Mouse (Mus musculus) heart, postnatal 14 days (tissue): ENCODE measurements at regions not wholly inside any gene's neighbourhood (a gene's known extent, or its start where the extent isn't known, plus 50 kb on each side); places are given as distances from the start of the nearest gene placed in this dataset.

Experiments used
- DNase-seq, 2 experiments: peaks; one replicate each; pipeline ENCODE4 v3.0.0; 2021 to 2022
- intact Hi-C: fragments of 180-260 bp; cut with DNase I; formaldehyde crosslinking; loops from one replicate; pipeline ENCODE4 v1.15.1; 2025

GRCm38 (mm10) chr1:142838663-142839062 lies 801.8 kb upstream of the B3galt2 start:
- no peak for DNase-seq
- intact Hi-C loops: no loop called here

GRCm38 (mm10) chr1:142867024-142867700 lies 773.3 kb upstream of the B3galt2 start:
- intact Hi-C loops: no loop called here
- no peak for DNase-seq

DNA sequence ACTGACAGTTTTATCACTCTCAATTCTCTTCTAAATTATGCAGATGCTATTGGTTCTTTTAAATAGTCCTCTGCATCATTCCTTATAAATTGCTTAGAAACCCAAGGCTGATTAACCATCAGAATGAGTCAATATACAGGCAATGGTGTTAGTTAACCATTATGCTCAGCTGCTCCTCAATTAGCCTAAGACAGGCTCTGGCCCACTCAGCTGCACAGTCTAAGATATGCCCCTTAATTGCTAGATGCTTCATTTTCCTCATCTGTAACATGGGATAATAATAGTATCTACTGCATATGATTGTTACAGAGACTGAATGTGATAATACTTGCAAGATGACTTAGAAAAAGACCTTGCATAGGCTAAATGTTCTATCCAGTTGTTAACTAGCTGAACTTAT lies 748.6 kb upstream of the B3galt2 start:
- intact Hi-C loops: loop anchor here (10.0 kb wide), 1 partner anchor 753 kb away; the partner anchor contains the start of gene B3galt2
- DNase-seq: no peak

GRCm38 (mm10) chr1:142893156-142893555 lies 747.3 kb upstream of the B3galt2 start:
- intact Hi-C loops: loop anchor here (10.0 kb wide), 1 partner anchor 752 kb away; the partner anchor contains the start of gene B3galt2
- no peak for DNase-seq

DNA sequence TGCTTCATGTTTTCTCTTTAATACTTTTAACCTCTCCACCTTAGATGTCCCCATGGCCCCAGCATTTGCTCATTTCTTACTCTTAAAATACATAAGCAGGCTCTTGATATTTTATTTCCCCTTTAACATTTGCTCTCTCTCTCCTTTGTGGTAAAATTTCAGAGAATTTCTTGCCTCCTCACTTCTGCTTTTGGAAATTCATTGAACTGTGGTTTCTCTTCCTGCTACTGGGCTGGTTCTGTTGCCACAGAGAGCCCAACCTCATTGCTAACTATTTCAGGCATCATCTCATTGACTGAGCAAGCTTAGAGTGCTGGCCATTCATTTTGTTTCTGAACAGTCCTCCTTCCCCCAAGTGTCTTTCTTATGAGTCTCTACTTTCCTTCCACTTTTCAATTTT lies 746.3 kb upstream of the B3galt2 start:
- no peak for DNase-seq
- intact Hi-C loops: loop anchor here (10.0 kb wide), 1 partner anchor 751 kb away; the partner anchor contains the start of gene B3galt2

GRCm38 (mm10) chr1:142895081-142895480 lies 745.4 kb upstream of the B3galt2 start:
- intact Hi-C loops: loop anchor here (10.0 kb wide), 1 partner anchor 750 kb away; the partner anchor contains the start of gene B3galt2
- no peak for DNase-seq

DNA sequence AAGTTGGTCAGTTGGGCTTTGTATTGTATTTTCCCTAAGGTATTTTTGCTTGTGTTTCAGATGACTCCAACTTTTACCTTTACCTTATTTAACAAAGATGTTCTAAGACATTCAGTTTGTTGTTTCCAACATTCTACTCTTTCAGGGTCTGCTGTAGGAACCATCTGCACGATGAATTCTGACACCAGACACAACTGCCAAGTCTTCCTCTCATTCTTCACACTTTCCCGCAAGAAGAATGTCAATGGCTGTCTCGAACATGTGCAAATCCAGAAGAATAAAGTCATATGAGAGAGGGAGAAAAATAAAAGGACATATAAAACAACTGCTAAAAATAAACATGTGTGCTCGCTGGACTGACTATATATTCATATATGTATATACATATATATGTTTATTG lies 730.6 kb upstream of the B3galt2 start:
- intact Hi-C loops: no loop called here
- DNase-seq: no peak

- no peak for DNase-seq
- intact Hi-C loops: no loop called here
Measured at GRCm38 (mm10) chr1:142956686-142957085, 683.8 kb upstream of the B3galt2 start.

DNA sequence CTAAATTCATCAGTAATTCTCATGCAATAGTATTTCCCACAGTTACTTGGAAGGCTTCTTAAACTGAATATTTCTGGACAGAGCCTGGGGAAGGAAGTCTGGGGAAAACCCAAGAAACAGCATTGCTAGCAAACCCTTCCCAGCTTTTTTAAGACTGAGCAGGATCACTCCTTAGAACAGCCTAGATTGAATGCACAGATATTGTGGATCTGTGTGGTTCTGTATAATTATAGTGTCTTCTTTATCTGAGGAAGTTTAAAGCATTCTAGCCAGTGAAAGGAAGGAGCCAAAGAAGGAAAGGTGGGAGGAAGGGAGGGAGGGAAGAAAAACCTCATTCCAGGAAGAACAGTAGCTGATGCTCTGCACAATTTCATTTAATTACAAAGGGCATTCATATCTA lies 669.0 kb upstream of the B3galt2 start:
- intact Hi-C loops: no loop called here
- DNase-seq: no peak

DNA sequence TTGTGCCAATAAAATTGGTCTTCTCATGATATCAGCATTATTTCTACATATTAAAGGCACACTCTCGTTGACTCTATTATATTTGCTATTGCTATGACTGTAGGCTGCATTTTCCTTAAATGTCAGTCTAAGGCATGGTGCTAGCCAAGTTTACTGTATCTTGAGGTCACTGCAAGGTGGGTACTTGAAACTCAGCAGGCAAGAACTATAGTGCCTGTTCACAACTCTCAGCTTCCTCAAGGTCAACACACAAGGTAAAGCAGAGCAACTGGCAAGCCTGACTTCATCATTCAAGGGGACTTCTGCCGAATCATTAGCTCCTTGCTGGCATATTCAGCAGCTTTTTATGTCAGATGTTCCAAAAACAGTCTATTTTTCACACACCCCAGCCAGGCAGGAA lies 667.1 kb upstream of the B3galt2 start:
- intact Hi-C loops: no loop called here
- no peak for DNase-seq

GRCm38 (mm10) chr1:142982994-142983393 lies 657.5 kb upstream of the B3galt2 start:
- intact Hi-C loops: no loop called here
- no peak for DNase-seq

DNA sequence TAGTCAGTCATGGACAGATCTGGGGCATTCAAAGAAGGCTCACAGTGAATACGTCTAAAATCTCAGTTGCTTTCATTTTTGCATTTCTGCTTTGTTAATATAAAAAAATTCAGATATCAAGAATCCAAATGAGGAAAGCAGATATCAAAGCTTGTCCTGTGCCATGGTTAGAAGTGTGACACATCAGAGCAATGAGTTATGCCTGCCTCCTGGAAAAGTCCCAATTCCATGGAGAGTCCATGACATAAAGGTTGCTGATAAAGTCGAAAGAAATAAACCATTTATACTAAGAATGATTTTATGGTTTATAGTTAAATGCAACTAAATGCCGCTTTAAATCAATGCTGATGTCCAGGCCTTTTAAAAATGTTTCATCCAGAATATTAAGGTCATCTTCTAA lies 656.8 kb upstream of the B3galt2 start:
- DNase-seq: no peak
- intact Hi-C loops: no loop called here

DNA sequence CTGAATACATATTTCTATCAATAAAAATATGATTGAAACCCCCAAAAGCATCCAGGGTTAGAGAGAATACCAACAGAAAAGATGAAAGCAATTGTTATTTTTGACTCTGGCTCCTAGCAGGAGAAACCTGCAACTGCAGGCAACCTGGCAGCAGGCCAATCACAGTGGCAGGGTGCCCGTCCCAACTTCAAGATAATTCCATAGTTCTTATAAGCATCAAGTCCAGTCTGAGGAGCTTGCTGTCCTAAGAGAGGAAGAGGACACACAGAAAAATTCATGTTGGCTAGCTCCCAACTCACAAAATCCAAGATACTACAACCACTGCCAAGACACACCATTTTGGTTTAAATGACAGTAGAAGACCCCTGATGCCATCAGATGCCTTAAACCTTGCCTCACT lies 654.9 kb upstream of the B3galt2 start:
- peak; percentile 17 to 35 for DNase-seq
- intact Hi-C loops: no loop called here

DNA sequence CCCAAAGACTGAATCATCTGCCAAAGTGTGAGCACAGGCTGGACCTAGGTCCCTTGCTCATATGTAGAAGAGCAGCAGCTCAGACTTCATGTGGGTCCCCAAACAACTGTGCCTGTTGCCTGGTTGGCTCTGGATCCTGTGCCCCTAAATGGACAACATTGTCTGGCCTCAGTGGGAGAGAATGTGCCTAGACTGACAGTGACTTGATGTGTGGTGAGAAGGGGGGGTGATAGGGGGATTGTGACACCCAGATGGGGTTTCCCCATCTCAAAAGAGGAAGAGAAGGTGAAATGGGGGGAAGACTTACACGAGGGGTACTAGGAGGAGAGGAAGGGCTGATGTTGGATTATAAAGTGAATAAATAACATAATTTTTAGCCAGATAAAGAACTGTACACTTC lies 640.2 kb upstream of the B3galt2 start:
- intact Hi-C loops: no loop called here
- DNase-seq: no peak

DNA sequence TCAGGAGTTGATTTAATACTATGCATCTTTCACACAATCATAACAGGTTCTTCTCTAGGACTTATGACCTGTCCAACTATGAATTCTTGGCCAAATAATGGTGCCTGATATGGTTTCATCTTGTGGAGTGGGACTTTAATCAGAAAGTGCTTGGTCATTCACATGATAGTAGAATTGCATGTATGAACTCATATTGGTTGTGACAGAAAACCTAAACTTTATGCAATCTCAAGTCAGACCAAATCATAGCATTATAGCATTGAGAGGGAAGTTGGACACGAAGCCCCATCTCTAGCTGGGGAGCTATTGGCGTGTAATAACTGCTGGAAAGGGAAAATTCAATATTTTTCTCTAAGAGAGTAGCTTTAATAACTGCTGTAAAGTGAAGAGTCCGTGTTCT lies 639.4 kb upstream of the B3galt2 start:
- intact Hi-C loops: no loop called here
- no peak for DNase-seq

DNA sequence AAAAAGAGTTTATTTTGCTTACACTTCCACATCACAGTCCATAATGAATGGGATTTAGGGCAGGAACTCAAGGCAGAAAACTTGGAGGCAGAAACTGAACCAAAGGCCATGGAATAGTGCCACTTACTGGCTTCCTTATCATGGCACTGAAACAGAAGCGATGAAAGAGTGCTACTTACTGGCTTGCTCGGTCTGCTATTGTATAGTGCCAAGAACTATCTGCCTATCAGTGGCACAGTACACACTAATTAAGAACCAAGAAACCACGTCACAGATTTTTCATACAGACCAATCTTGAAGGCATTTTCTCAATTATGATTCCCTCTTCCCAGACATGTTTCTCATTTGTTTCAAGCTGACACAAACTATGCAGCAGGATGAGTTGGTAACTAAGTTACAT lies 634.4 kb upstream of the B3galt2 start:
- intact Hi-C loops: no loop called here
- no peak for DNase-seq

DNA sequence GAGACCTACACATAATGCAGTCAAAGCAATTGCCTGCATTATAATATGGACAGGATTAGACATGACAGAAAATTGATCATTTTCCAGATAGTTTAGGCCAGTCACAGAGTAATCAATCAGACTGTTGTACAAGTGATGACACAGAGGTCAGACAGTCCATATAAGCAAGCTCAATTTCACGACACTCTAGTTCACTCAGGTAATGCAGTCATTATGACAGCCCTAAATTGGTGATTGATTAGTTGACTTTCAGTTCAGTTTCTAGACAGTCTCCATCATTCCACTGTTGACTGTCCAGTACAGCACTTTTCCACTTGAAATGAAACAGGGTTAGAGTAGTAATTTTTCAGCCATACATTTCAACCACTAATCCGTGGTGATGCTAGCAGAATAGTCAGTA lies 620.5 kb upstream of the B3galt2 start:
- no peak for DNase-seq
- intact Hi-C loops: no loop called here

- DNase-seq: no peak
- intact Hi-C loops: no loop called here
Measured at GRCm38 (mm10) chr1:143053161-143053560, 587.3 kb upstream of the B3galt2 start.

DNA sequence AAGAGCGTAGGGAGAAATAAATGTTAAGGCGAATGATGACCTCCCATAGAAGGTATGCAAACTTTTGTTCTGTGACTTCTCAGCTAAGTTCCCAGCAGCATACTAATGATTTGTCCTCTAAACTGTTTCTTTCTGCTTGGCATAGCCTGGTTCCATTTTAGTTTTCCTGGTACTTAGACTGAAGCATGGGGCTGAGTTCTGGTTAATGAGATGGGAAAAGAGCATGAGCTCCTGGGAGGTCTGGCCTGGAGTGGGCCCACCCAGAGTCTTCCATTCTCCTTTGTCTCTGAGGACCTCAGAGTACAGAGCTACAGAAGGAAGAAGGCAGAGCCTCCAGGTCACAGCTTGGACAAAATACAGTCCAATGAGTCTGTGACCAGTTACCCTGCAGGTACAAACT lies 586.9 kb upstream of the B3galt2 start:
- DNase-seq: no peak
- intact Hi-C loops: no loop called here

DNA sequence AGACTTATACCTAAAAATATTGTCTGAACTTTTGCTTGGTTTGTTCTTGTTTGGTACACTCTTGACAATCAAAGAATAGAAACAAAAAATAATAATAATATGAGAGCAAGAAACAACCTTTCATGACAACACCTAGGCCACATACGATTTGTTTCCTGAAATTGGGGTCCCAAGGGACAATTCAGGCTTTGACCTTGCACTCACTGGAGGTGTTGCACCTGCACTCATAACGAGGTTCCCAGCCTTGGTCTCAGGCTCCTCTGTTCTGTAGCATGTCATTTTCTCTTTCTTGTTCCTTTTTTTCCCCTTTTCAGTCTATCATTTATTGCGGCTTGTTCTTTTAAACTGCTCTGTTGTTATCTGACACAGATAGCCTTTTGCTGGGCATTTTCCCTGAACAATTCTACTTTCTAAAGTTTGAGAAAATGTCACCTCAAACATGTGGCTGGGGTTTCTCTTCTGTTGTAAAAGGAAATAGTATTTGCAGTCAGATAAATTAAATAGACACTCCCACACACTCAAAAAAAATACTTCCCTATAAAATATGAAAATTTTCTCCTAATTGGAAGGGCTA lies 585.9 kb upstream of the B3galt2 start:
- no peak for DNase-seq
- intact Hi-C loops: no loop called here

DNA sequence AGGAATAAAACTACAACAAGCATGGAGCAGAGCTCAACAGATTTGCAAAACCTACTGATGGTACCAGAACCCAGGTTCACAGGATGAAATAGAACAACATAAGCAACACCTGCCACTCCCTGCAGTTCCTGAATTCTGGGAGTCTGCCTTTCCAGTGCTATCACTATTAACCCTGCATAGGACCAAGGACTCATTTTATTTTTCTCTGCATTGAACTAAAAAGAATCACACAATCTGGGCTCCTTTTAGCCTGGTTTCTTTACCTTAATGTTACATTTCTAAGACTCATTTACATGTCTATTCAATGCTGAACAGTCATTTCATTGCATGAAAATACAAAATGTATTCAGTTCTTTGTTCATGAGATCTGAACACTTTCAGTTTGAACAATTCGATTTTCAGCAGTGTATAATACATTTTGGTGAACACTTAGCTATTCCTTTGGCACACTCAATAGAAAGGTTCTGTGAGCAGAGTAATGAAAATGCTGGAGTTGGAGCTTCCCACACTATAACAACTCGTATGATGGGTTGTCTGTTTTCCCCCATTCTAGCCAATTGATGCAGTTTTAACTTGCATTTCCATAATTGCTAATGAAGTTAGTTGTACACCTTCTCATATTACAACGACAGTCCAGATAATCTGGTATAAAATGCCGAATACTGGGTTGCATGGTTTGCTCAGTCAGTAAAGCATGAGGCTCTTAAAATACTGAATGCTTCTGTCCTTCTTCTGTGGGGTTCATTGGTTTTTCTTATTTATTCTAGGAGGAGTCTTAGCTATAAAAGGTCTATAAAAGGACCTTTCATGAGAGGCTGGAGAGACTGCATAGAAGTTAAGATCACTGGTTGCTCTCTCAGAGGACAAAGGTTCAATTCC lies 579.5 kb upstream of the B3galt2 start:
- DNase-seq: no peak
- intact Hi-C loops: no loop called here
